Mouse (Mus musculus) left cerebral cortex, postnatal 10 days (tissue): ENCODE measurements around the gene Gm13889. TPM values are rescaled to one million over a fixed set of nuclear protein-coding genes. Genes with fewer than 3 reads are reported as not detected.

ENCODE experiments used
- DNase-seq, 2 experiments: peaks; one replicate each; pipeline ENCODE4 v3.0.0; 2021 to 2022; ENCODE audit warnings: low spot score in 2 of 2, mixed read lengths in 1 of 2; ENCODE audit errors: extremely low spot score in 1 of 2
- intact Hi-C: fragments of 180-260 bp; cut with DNase I; formaldehyde crosslinking; loops from one replicate; pipeline ENCODE4 v1.15.1; 2025
- total RNA-seq, 2 experiments: library from RNA; stranded (reverse); gene quantifications; 2 replicates each; pipeline ENCODE4 v1.2.3; 2021

The Gm13889 gene
- total RNA-seq, 2 experiments from 2014 or later: 62.6 to 66.5 TPM

GRCm38 (mm10) chr2:93963802-93964201 lies 6.8 kb upstream of the Gm13889 start:
- DNase-seq: no peak
- intact Hi-C loops: no loop called here

DNA sequence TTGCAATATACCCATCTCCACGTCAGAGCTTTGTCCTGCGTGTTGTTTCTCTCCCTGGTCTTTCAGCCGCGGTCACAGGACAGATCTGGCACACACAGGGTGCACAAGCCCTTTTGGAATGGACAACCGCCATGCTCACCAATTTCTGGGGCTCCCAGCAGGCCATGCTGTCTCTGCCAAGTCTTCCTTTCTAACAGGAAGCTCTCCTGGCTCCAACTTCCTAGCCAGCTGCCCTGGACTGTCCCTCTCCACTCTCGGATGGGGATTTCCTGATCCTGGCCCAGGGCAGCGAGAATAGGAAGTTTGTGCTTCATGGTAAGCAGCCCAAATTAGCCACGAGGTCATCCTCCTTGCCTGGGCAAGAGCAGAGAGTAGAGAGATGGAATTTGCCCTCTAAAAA lies 4.7 kb upstream of the Gm13889 start:
- DNase-seq: peak in 1 of 2 experiments; percentile 50
- intact Hi-C loops: no loop called here

GRCm38 (mm10) chr2:93959346-93959745 lies 2.3 kb upstream of the Gm13889 start:
- intact Hi-C loops: loop anchor here (5.0 kb wide), 2 partner anchors 33 to 87 kb away; no protein-coding TSS in a partner anchor
- DNase-seq: no peak

GRCm38 (mm10) chr2:93958216-93958615 lies 1.2 kb upstream of the Gm13889 start:
- intact Hi-C loops: loop anchor here (5.0 kb wide), 2 partner anchors 34 to 86 kb away; no protein-coding TSS in a partner anchor
- no peak for DNase-seq

DNA sequence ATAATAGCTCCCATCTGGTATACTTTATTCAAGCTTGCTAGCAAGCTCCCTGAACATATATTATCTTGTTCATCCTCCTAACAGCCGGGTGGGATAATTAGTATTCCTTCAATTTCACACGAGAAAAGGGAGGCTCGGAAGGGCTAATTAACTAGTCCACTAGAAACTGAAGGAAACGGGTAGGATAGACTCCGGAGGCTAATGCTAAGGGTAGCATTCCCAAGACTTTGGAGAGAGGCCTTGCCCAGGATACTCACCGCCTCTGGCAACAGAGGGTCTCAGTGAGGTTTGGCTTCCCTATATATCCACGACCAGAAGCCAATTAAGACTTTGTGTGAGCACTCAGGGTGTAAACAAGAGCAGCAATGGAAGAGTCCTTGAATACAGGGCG lies 779 bp upstream of the Gm13889 start:
- intact Hi-C loops: loop anchor here (2.0 to 5.0 kb wide), 3 partner anchors 35 to 85 kb away; no protein-coding TSS in a partner anchor
- no peak for DNase-seq

GRCm38 (mm10) chr2:93956331-93956801 lies 635 bp downstream of the Gm13889 start:
- intact Hi-C loops: loop anchor here (2.0 to 5.0 kb wide), 3 partner anchors 36 to 84 kb away; no protein-coding TSS in a partner anchor
- peak in 1 of 2 experiments; percentile 72 for DNase-seq

DNA sequence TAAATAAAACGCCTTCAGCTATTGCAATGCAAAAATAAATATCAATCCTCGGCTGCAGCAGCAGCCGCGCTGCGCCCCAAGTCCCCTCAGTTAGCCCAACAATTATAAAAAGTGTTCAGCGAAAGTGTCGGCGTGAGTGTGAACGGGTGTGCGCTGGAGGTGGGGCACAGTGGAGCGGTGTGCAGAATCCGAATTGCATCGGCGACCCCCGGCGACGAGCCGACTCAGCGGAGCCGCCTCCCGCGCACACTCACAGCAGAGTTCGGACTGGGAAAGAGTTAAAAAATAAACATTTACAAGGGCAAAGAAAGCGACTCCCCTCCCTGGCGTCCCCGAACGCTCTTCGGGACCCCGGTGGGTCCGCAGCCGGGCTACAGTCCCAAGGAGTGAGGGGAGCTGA lies 1.1 kb downstream of the Gm13889 start:
- intact Hi-C loops: loop anchor here (2.0 to 5.0 kb wide), 3 partner anchors 36 to 84 kb away; no protein-coding TSS in a partner anchor
- peak in 1 of 2 experiments; percentile 50 for DNase-seq

GRCm38 (mm10) chr2:93954781-93955578 lies 2.0 kb downstream of the Gm13889 start:
- intact Hi-C loops: loop anchor here (5.0 kb wide), 2 partner anchors 37 to 83 kb away; no protein-coding TSS in a partner anchor
- DNase-seq: peak in 1 of 2 experiments; percentile 51

GRCm38 (mm10) chr2:93953726-93954125 lies 3.3 kb downstream of the Gm13889 start:
- DNase-seq: peak; percentile 42 to 63
- intact Hi-C loops: no loop called here

GRCm38 (mm10) chr2:93946976-93947375 lies 10.0 kb downstream of the Gm13889 start:
- DNase-seq: no peak
- intact Hi-C loops: no loop called here

DNA sequence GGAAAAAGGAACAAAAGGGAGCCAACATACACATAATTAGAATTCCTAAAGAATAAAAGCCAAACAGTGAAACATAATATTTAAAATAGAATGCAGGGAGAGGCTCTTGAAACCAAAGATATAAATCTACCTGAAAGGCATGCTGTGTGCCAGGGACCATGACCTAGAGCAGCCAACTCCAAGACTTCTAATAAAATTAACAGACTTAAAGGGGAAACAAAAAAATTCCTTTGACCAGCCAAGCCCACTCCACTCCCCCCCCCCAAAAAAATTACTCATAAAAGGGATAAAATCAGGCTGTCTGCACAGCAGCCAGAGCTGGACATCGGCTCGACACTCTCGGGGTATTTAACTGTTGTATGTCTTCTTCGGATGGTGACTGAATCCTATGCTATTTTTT lies 12.1 kb downstream of the Gm13889 start:
- no peak for DNase-seq
- intact Hi-C loops: no loop called here

GRCm38 (mm10) chr2:93944099-93944498 lies 12.9 kb downstream of the Gm13889 start:
- intact Hi-C loops: no loop called here

DNA sequence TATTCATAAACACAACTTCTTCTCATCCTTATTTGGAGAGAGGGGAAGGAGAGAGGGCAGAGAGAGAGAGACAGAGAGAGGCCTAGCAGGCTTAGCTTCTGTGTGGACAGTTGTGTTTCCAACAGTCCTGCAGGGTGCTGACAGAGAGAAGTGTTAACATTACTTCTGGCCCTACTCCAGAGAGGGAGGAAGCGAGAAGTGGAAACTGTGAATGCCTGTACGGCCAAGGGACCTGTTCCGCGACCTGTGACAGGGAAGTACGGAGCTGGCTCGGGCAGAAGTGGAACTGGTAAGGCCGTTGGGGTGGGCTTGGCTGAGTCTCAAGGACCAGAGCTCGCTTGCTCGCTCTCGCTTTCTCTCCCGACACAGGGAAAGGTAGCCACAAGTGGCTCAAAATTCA lies 15.3 kb downstream of the Gm13889 start:
- DNase-seq: no peak
- intact Hi-C loops: no loop called here

More at GRCm38 (mm10) chr2:93944099-93944498, 12.9 kb downstream of the Gm13889 start:
- no peak for DNase-seq

DNA sequence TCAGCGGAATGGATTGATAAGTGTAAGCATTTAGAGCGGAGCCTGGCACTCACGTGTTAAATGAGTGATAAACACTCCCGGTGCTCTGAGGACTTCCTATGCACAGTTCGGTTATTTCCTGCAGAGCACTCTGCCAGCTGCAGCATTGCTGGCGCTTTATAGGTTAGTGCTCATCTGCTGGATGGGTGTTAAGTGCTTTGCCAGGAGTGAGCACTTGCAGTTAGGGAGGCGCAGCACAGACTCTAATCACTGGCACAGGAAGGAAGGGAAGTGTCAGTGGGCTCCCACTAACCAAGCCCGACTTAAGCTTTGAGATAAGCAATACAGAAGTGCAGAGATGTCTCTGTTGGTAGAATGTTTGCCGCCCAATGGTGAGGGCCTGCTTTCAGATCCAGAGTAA lies 18.5 kb downstream of the Gm13889 start:
- intact Hi-C loops: no loop called here
- no peak for DNase-seq

DNA sequence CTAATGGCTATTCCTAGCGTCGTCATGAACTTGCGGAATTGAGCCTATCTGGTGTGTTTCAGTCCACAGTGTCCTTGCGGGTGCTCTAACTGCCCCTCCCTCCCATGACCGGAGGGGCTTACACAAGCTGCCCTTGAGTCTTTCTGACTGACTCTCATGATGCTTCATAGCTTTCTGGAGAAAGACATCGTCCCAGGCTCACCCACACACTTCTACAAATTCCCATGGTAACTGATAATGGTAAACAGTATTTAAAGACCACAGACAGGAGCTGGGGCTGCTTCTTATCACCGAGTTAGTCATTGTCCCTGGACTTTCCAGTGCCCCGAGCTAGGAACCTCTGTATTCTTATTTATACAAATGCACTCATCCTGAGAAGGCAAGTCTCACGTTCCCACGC lies 28.1 kb downstream of the Gm13889 start:
- intact Hi-C loops: no loop called here
- DNase-seq: no peak

GRCm38 (mm10) chr2:93927701-93928437 lies 29.1 kb downstream of the Gm13889 start:
- no peak for DNase-seq
- intact Hi-C loops: no loop called here

GRCm38 (mm10) chr2:93926141-93926540 lies 30.9 kb downstream of the Gm13889 start:
- DNase-seq: no peak
- intact Hi-C loops: no loop called here

DNA sequence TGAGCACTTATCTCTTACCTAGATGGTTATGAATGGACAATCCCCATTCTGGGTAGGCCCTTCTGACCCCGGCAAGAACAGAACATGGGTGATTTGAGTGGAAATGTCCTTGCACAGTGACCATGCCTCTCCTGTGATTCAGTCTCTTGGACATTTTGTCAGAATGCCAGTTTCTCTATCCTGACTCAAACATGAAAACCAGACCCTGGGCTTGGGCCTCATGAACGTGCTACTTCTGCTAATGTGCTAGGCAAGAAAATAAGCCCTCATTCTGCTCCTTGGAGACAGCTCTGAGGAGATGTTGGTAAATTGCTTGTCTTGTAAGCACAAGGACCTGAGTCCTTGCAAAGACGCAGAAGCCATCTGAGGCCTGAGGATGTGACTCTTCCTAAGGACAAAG lies 37.9 kb downstream of the Gm13889 start:
- no peak for DNase-seq
- intact Hi-C loops: no loop called here

- DNase-seq: no peak
- intact Hi-C loops: no loop called here
Observed at GRCm38 (mm10) chr2:93913552-93913951, 43.4 kb downstream of the Gm13889 start.
